Mouse (Mus musculus) forebrain, embryonic 12.5 days (tissue): ENCODE results near the gene Ank2. TPM values are rescaled to one million over a fixed set of nuclear protein-coding genes. Genes with fewer than 3 reads are reported as not detected.

Source experiments
- ATAC-seq: fragments of 200-750 bp; cut with Nextera tagmentation; 2 replicates; pipeline ENCODE4 v1.8.0; 2017; ENCODE audit warnings: moderate TSS enrichment; ENCODE audit not compliant: low FRiP score
- H3K27ac ChIP-seq: fragments of 300-500 bp; sonication (generic); 2 replicates; pipeline ENCODE4 v1.5.1; 2016; ENCODE audit warnings: mild to moderate bottlenecking
- H3K27me3 ChIP-seq: fragments of 300-500 bp; sonication (generic); 2 replicates; pipeline ENCODE4 v1.6.1; 2016; ENCODE audit warnings: mild to moderate bottlenecking
- H3K36me3 ChIP-seq: fragments of 300-500 bp; sonication (generic); replicated peaks from 2 replicates; pipeline ENCODE4 v1.6.1; 2016; ENCODE audit warnings: mild to moderate bottlenecking
- H3K4me1 ChIP-seq: fragments of 300-500 bp; sonication (generic); 2 replicates; pipeline ENCODE4 v1.6.1; 2016
- H3K4me2 ChIP-seq: fragments of 300-500 bp; sonication (generic); 2 replicates; pipeline ENCODE4 v1.6.1; 2016; ENCODE audit warnings: mild to moderate bottlenecking, moderate library complexity
- H3K4me3 ChIP-seq: fragments of 300-500 bp; sonication (generic); replicated peaks from 2 replicates; pipeline ENCODE4 v1.5.1; 2016; ENCODE audit warnings: mild to moderate bottlenecking
- H3K9ac ChIP-seq: fragments of 300-500 bp; sonication (generic); 2 replicates; pipeline ENCODE4 v1.6.1; 2016; ENCODE audit warnings: mild to moderate bottlenecking
- H3K9me3 ChIP-seq: fragments of 300-500 bp; sonication (generic); 2 replicates; pipeline ENCODE4 v1.6.1; 2016
- WGBS: fragments of 180-500 bp; shearing (Covaris S2); methylation state at CpG from one replicate; pipeline ENCODE4 v1.1.7; 2016; 5-methylcytosine and 5-hydroxymethylcytosine counted together
- polyA plus RNA-seq: library from polyadenylated mRNA; unstranded; fragments of >200 nt; fragmentation: Nextera tagmentation; extraction: Ambion mirVana; gene quantifications from 2 replicates; pipeline ENCODE4 v1.2.1, GENCODE M21; 2016

Ank2 gene
- polyA plus RNA-seq, 1 experiment from 2014 or later, result 121 TPM

DNA sequence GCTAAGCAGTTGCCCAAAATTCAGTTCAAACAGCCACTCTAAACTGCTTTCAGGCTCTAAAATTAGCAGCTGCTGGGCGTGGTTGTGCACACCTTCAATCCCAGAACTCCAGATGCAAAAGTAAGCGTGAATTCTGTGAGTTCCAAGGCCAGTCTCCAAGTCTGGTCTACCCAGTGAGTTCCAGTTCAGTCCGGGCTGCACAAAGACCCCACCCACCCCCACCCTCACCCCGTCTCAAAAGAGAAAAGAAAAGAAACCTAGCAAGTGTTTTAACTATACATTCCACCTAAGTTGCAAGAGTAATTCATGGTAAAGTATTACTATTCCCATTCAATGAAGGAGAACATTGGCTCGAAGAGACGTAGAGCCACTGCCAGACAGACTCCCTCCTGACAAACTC is 45.9 kb downstream of the Ank2 start:
- ATAC-seq, result no peak

DNA sequence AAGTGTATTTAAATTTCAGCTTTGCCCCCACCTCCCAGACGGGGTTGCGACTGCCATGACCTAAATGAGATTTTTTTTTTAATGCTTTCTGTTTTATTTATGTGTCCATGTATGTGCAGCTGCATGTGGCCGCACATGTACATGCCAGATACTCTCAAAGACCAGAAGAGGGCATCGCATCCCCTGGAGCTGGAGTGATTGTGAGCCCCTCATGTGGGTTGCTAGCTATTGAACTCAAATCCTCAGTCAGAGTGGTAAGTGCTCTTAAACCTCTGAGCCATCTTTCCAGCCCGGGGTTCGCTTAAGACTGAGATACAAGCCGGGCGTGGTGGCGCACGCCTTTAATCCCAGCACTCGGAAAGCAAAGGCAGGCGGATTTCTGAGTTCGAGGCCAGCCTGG is 46.9 kb downstream of the Ank2 start:
- 48% methylated on average over 13 of the region's 13 CpGs for WGBS
- Histone ChIP-seq H3K27ac (no peak overlapping the region), H3K27me3 (peaks cover 8% of the 10 kb centered on the region; the same call in 1 of the 2 replicates), H3K9me3 (no peaks in the 10 kb centered on the region), H3K4me1 (no peaks in the 10 kb centered on the region), H3K36me3 (no peaks in the 10 kb centered on the region), H3K9ac (no peak overlapping the region), H3K4me2 (no peak overlapping the region), H3K4me3 (no peak overlapping the region)
- no peak for ATAC-seq

More for the DNA sequence above, 45.9 kb downstream of the Ank2 start:
- Histone ChIP-seq H3K36me3 (no peaks in the 10 kb centered on the region), H3K27ac (no peak overlapping the region), H3K4me2 (no peak overlapping the region), H3K27me3 (peaks cover 8% of the 10 kb centered on the region; the same call in 1 of the 2 replicates), H3K9ac (no peak overlapping the region), H3K4me3 (no peak overlapping the region), H3K4me1 (no peaks in the 10 kb centered on the region), H3K9me3 (no peaks in the 10 kb centered on the region)
- 83% methylated on average over 6 of the region's 6 CpGs for WGBS

DNA sequence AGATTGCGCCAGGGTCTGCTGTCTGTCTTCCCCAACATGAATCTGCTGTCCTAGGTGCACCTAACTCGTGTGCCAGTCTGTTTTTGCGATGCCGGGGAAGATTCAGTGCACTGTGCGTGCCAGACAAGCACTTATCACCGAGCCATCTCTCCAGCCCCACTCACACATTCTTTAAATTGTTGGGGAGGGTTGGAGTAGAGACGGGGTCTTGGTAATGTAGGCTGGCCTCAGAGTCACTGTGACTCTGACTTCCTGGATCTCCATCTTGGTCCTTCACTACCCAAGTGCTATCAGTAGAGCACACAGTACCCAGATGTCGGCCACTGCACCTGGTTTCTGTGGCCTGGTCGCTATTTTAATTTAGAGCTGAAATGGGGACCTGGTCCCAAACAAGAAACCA is 47.4 kb downstream of the Ank2 start:
- Histone ChIP-seq H3K9ac (no peak overlapping the region), H3K4me2 (no peak overlapping the region), H3K4me1 (no peaks in the 10 kb centered on the region), H3K27ac (no peak overlapping the region), H3K36me3 (no peaks in the 10 kb centered on the region), H3K4me3 (no peak overlapping the region), H3K27me3 (peaks cover 8% of the 10 kb centered on the region; the same call in 1 of the 2 replicates), H3K9me3 (no peaks in the 10 kb centered on the region)
- 0 out of 2 replicates have a peak, but pooled peaks have one; percentile 16 for ATAC-seq
- WGBS, result 81% methylated on average over 9 of the region's 9 CpGs

GRCm38 (mm10) chr3:127451070-127451469 is 48.1 kb downstream of the Ank2 start:
- WGBS, result 8% methylated on average over 3 of the region's 3 CpGs
- no peaks in the 10 kb centered on the region for H3K4me1 ChIP-seq
- H3K9me3 ChIP-seq, result no peaks in the 10 kb centered on the region
- ATAC-seq, result no peak; the same call in 1 of the 2 replicates
- H3K36me3 ChIP-seq, result no peaks in the 10 kb centered on the region
- H3K4me3 ChIP-seq, result no peak overlapping the region
- no peak overlapping the region for H3K27ac ChIP-seq
- no peak overlapping the region for H3K9ac ChIP-seq
- H3K27me3 ChIP-seq, result peaks cover 8% of the 10 kb centered on the region; the same call in 1 of the 2 replicates
- no peak overlapping the region for H3K4me2 ChIP-seq

- no peak overlapping the region for H3K4me3 ChIP-seq
- ATAC-seq, result peak; percentile 63; the same call in 1 of the 2 replicates
Observed at GRCm38 (mm10) chr3:127446173-127446572, 53.0 kb downstream of the Ank2 start.

GRCm38 (mm10) chr3:127433291-127433690 is 65.9 kb downstream of the Ank2 start:
- Histone ChIP-seq H3K9ac (no peak overlapping the region), H3K4me3 (no peak overlapping the region), H3K27me3 (no peaks in the 10 kb centered on the region), H3K27ac (no peak overlapping the region), H3K9me3 (no peaks in the 10 kb centered on the region), H3K4me1 (peaks cover 5% of the 10 kb centered on the region; the same call in 1 of the 2 replicates), H3K36me3 (no peaks in the 10 kb centered on the region), H3K4me2 (no peak overlapping the region)
- WGBS, result 19% methylated on average over 3 of the region's 3 CpGs
- ATAC-seq, result peak; percentile 84; the same call in 1 of the 2 replicates

More at GRCm38 (mm10) chr3:127446173-127446572, 53.0 kb downstream of the Ank2 start:
- Histone ChIP-seq H3K9ac (no peak overlapping the region), H3K36me3 (no peaks in the 10 kb centered on the region), H3K27ac (no peak overlapping the region), H3K9me3 (no peaks in the 10 kb centered on the region), H3K4me1 (no peaks in the 10 kb centered on the region), H3K27me3 (peaks cover 8% of the 10 kb centered on the region; the same call in 1 of the 2 replicates), H3K4me2 (no peak overlapping the region)
- 50% methylated on average over 5 of the region's 5 CpGs for WGBS

- no peak overlapping the region for H3K27ac ChIP-seq
- no peak overlapping the region for H3K4me2 ChIP-seq
- H3K27me3 ChIP-seq, result no peaks in the 10 kb centered on the region
- H3K36me3 ChIP-seq, result no peaks in the 10 kb centered on the region
- no peak for ATAC-seq
- no peak overlapping the region for H3K4me3 ChIP-seq
- no peaks in the 10 kb centered on the region for H3K9me3 ChIP-seq
- WGBS, result 70% methylated on average over 13 of the region's 13 CpGs
- no peak overlapping the region for H3K9ac ChIP-seq
- H3K4me1 ChIP-seq, result peaks cover 5% of the 10 kb centered on the region; the same call in 1 of the 2 replicates
Observed at GRCm38 (mm10) chr3:127429866-127430265, 69.3 kb downstream of the Ank2 start.

DNA sequence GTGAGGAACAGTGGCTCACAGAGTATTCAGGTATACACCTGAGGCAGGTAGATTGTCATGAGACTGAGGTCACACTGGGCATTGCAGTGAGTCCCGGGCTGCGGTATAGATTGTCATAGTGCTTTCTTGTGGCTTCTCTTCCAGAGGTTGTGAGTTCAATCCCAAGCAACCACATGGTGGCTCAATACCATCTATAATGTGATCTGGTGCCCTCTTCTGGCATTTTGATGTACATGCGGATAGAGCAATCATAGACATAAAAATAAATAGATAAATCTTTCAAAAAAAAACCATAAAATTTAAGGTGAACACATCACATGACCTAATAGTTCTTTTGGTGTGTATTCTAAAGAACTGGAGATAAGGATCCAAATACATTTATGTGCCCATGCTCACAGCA is 70.6 kb downstream of the Ank2 start:
- no peak overlapping the region for H3K4me3 ChIP-seq
- H3K36me3 ChIP-seq, result no peaks in the 10 kb centered on the region
- 86% methylated on average over 3 of the region's 3 CpGs for WGBS
- no peak overlapping the region for H3K27ac ChIP-seq
- H3K9ac ChIP-seq, result no peak overlapping the region
- no peak overlapping the region for H3K4me2 ChIP-seq
- H3K9me3 ChIP-seq, result no peaks in the 10 kb centered on the region
- ATAC-seq, result no peak
- H3K4me1 ChIP-seq, result peaks cover 4% of the 10 kb centered on the region; the same call in 1 of the 2 replicates
- H3K27me3 ChIP-seq, result no peaks in the 10 kb centered on the region

DNA sequence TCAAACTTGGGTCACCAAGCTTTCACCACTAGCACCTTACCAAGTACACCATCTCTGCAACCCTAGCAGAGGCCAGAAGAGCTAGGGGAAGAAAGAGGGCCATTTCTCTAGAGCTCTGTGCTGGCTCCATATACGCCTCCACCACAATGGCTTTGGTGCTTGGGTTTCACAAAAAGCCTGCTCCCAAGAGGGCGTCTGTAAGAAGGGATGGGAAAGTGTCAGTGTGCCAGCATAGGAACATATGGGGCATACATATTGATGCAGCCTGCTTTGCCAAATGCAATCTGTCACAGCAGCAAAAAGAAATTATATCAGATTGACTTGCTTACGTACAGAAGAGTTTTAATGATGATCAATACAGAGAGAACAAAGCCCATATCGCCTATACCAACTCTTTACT is 82.2 kb downstream of the Ank2 start:
- Histone ChIP-seq H3K36me3 (no peaks in the 10 kb centered on the region), H3K27ac (no peak overlapping the region), H3K4me1 (no peaks in the 10 kb centered on the region; the same call in 1 of the 2 replicates), H3K4me2 (no peak overlapping the region), H3K4me3 (no peak overlapping the region), H3K9me3 (no peaks in the 10 kb centered on the region), H3K9ac (no peak overlapping the region), H3K27me3 (no peaks in the 10 kb centered on the region)
- 89% methylated on average over 4 of the region's 4 CpGs for WGBS
- ATAC-seq, result no peak

DNA sequence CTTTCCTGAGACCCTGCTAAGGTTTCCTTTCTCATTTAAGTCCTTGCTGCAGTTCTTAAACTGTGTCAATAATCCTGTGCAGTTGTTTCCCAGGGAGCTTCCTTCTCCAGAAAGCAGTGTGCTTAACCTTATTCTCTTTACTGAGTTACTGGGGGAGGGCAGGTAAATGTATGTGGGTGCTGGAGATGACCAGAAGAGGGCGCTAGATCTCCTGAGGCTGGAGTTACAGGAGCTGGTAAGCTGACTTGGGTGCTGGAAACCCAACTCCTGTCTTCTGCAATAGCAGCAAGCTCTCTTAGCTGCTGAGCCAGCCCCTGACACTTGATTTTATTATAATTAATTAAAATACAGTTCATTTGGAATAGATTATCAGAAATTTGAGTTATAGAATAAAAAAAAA is 84.7 kb downstream of the Ank2 start:
- 56% methylated on average over 1 of the region's 1 CpGs for WGBS

GRCm38 (mm10) chr3:127408684-127409550 is 90.2 kb downstream of the Ank2 start:
- no peaks in the 10 kb centered on the region for H3K9me3 ChIP-seq
- H3K27ac ChIP-seq, result peak overlapping the region; percentile 89
- H3K4me2 ChIP-seq, result peak overlapping the region; percentile 77
- no peaks in the 10 kb centered on the region for H3K27me3 ChIP-seq
- peak overlapping the region; percentile 71 for H3K9ac ChIP-seq
- peak overlapping the region; percentile 50 for H3K4me3 ChIP-seq
- H3K4me1 ChIP-seq, result peaks cover 36% of the 10 kb centered on the region
- ATAC-seq, result peak; percentile 98
- 16% methylated on average over 23 of the region's 23 CpGs for WGBS
- no peaks in the 10 kb centered on the region for H3K36me3 ChIP-seq

More for the DNA sequence above, 84.7 kb downstream of the Ank2 start:
- Histone ChIP-seq H3K27ac (no peak overlapping the region), H3K36me3 (no peaks in the 10 kb centered on the region), H3K9me3 (no peaks in the 10 kb centered on the region), H3K4me2 (no peak overlapping the region), H3K9ac (no peak overlapping the region), H3K27me3 (no peaks in the 10 kb centered on the region), H3K4me1 (peaks cover under 1% of the 10 kb centered on the region), H3K4me3 (no peak overlapping the region)
- ATAC-seq, result no peak

- Histone ChIP-seq H3K4me1 (peaks cover 36% of the 10 kb centered on the region), H3K27me3 (no peaks in the 10 kb centered on the region), H3K4me3 (peak overlapping the region; percentile 50), H3K27ac (peak overlapping the region; percentile 89), H3K9ac (peak overlapping the region; percentile 71), H3K9me3 (no peaks in the 10 kb centered on the region), H3K4me2 (peak overlapping the region; percentile 77), H3K36me3 (no peaks in the 10 kb centered on the region)
- WGBS, result 9% methylated on average over 9 of the region's 9 CpGs
- peak; percentile 54 for ATAC-seq
Observed at GRCm38 (mm10) chr3:127407868-127408574, 91.1 kb downstream of the Ank2 start.
